Mouse (Mus musculus) bone marrow, adult 2 months (tissue): ENCODE results near the gene Cfap43.

Experiments used
- CTCF ChIP-seq: fragments of 200-500 bp; IDR thresholded peaks from 2 replicates; pipeline ENCODE4 v1.5.1; 2011; ENCODE audit warnings: low read length, control low read depth; ENCODE audit not compliant: control insufficient read depth, insufficient read depth
- POLR2A ChIP-seq: fragments of 200-500 bp; IDR thresholded peaks from 2 replicates; pipeline ENCODE4 v1.6.1; 2011; ENCODE audit warnings: low read depth, mild to moderate bottlenecking, control low read depth, low read length, borderline replicate concordance; ENCODE audit not compliant: control insufficient read depth

GRCm38 (mm10) chr19:47853053-47853452 is 66.0 kb downstream of the Cfap43 start:
- TF ChIP-seq POLR2A: no peak
- no peak for TF ChIP-seq CTCF
